Mouse (Mus musculus) MEL (cell line): ENCODE results near the gene Fem1a. TPM values are rescaled to one million over a fixed set of nuclear protein-coding genes. Genes with fewer than 3 reads are reported as not detected.
A peak's percentile ranks its signal among the peaks of the same experiment; 100 is the strongest.

Experiments
- DNase-seq: peaks from one replicate; pipeline ENCODE4 v3.0.0; 2011; ENCODE audit warnings: low read depth, low spot score
- H3K27ac ChIP-seq: 2 replicates; pipeline ENCODE4 v1.5.1; 2012; ENCODE audit warnings: low read depth, mild to moderate bottlenecking, control low read depth, low read length, moderate library complexity; ENCODE audit not compliant: control insufficient read depth
- H3K27me3 ChIP-seq, 2 experiments: fragments of 150-350 bp in 1 of 2; sonication (generic) in 1 of 2; 2 replicates each; pipeline ENCODE4 v1.6.1; 2012; ENCODE audit warnings: low read length in 2 of 2, mild to moderate bottlenecking in 2 of 2, improper control_type of control experiment in 1 of 2, moderate library complexity in 1 of 2; ENCODE audit not compliant: insufficient read depth in 2 of 2, control insufficient read depth in 1 of 2
- H3K36me3 ChIP-seq, 2 experiments: 2 replicates each; pipeline ENCODE4 v1.6.1; 2012 to 2014; ENCODE audit warnings: low read length in 2 of 2, improper control_type of control experiment in 1 of 2, inconsistent platforms in 1 of 2, mild to moderate bottlenecking in 1 of 2; ENCODE audit not compliant: insufficient read depth in 2 of 2, control insufficient read depth in 1 of 2
- H3K4me1 ChIP-seq, 2 experiments: fragments of 150-350 bp in 1 of 2; sonication (generic) in 1 of 2; 2 replicates each; pipeline ENCODE4 v1.6.1; 2012; ENCODE audit warnings: low read length in 2 of 2, improper control_type of control experiment in 1 of 2, mild to moderate bottlenecking in 1 of 2; ENCODE audit not compliant: insufficient read depth in 2 of 2, control insufficient read depth in 1 of 2
- H3K4me3 ChIP-seq, 2 experiments: fragments of 150-350 bp in 1 of 2; sonication (generic) in 1 of 2; 2 replicates each; pipeline ENCODE4 v1.5.1; 2012; ENCODE audit warnings: low read depth in 2 of 2, low read length in 2 of 2, mild to moderate bottlenecking in 2 of 2, moderate library complexity in 2 of 2, control low read depth in 1 of 2, improper control_type of control experiment in 1 of 2; ENCODE audit not compliant: control insufficient read depth in 1 of 2, insufficient read depth in 1 of 2
- H3K79me2 ChIP-seq: 2 replicates; pipeline ENCODE4 v1.6.1; 2012; ENCODE audit warnings: mild to moderate bottlenecking, low read length, moderate library complexity; ENCODE audit not compliant: control insufficient read depth, poor library complexity, insufficient read depth
- H3K9ac ChIP-seq: 2 replicates; pipeline ENCODE4 v1.6.1; 2012; ENCODE audit warnings: low read depth, mild to moderate bottlenecking, control low read depth, low read length, moderate library complexity; ENCODE audit not compliant: control insufficient read depth, poor library complexity, severe bottlenecking
- H3K9me3 ChIP-seq: fragments of 150-350 bp; sonication (generic); replicated peaks from 2 replicates; pipeline ENCODE4 v1.6.1; 2012; ENCODE audit warnings: mild to moderate bottlenecking, low read length, improper control_type of control experiment, moderate library complexity; ENCODE audit not compliant: insufficient read depth
- E2F4 ChIP-seq: IDR thresholded peaks from 2 replicates; pipeline ENCODE4 v1.6.1; 2011; ENCODE audit warnings: low read depth, low read length, improper control_type of control experiment, borderline replicate concordance
- ELF1 ChIP-seq: IDR thresholded peaks from 2 replicates; pipeline ENCODE4 v1.6.1; 2014; ENCODE audit warnings: low read depth, mild to moderate bottlenecking, inconsistent platforms, low read length, improper control_type of control experiment, moderate library complexity
- EP300 ChIP-seq, 2 experiments: IDR thresholded peaks; 2 replicates each; pipeline ENCODE4 v1.6.1; 2011; ENCODE audit warnings: improper control_type of control experiment in 2 of 2, low read length in 2 of 2, low read depth in 1 of 2, mild to moderate bottlenecking in 1 of 2
- ETS1 ChIP-seq: IDR thresholded peaks from 2 replicates; pipeline ENCODE4 v1.6.1; 2012; ENCODE audit warnings: low read depth, mild to moderate bottlenecking, inconsistent platforms, low read length, improper control_type of control experiment, moderate library complexity
- GATA1 ChIP-seq: IDR thresholded peaks from 2 replicates; pipeline ENCODE4 v1.6.1; 2011; ENCODE audit warnings: low read depth, low read length, improper control_type of control experiment
- JUND ChIP-seq: IDR thresholded peaks from 2 replicates; pipeline ENCODE4 v1.6.1; 2011; ENCODE audit warnings: low read depth, mild to moderate bottlenecking, improper control_type of control experiment, low read length
- KAT2A ChIP-seq: conservative IDR thresholded peaks from 2 replicates; pipeline ENCODE4 v1.6.1; 2012; ENCODE audit warnings: low read depth, low read length, improper control_type of control experiment, inconsistent platforms
- MYB ChIP-seq: IDR thresholded peaks from 2 replicates; pipeline ENCODE4 v1.6.1; 2011; ENCODE audit warnings: mild to moderate bottlenecking, low read depth, low read length, improper control_type of control experiment
- MYC ChIP-seq: IDR thresholded peaks from 2 replicates; pipeline ENCODE4 v1.6.1; 2011; ENCODE audit warnings: low read depth, mild to moderate bottlenecking, low read length, improper control_type of control experiment, moderate library complexity
- POLR2A ChIP-seq, 2 experiments: IDR thresholded peaks; 2 replicates each; pipeline ENCODE4 v1.6.1; 2011 to 2012; ENCODE audit warnings: low read length in 2 of 2, mild to moderate bottlenecking in 2 of 2, control low read depth in 1 of 2, improper control_type of control experiment in 1 of 2, low read depth in 1 of 2, moderate library complexity in 1 of 2; ENCODE audit not compliant: control insufficient read depth in 1 of 2, insufficient read depth in 1 of 2, poor library complexity in 1 of 2
- POLR2AphosphoS2 ChIP-seq: IDR thresholded peaks from 2 replicates; pipeline ENCODE4 v1.6.1; 2011; ENCODE audit warnings: low read length, improper control_type of control experiment
- RAD21 ChIP-seq: IDR thresholded peaks from 2 replicates; pipeline ENCODE4 v1.6.1; 2011; ENCODE audit warnings: mild to moderate bottlenecking, low read depth, low read length, improper control_type of control experiment
- RCOR1 ChIP-seq: IDR thresholded peaks from 2 replicates; pipeline ENCODE4 v1.6.1; 2012; ENCODE audit warnings: low read depth, mild to moderate bottlenecking, inconsistent platforms, low read length, improper control_type of control experiment
- SIN3A ChIP-seq: IDR thresholded peaks from 2 replicates; pipeline ENCODE4 v1.6.1; 2012; ENCODE audit warnings: low read length, improper control_type of control experiment, inconsistent platforms
- SMC3 ChIP-seq: IDR thresholded peaks from 2 replicates; pipeline ENCODE4 v1.6.1; 2011; ENCODE audit warnings: low read depth, low read length, improper control_type of control experiment
- TCF12 ChIP-seq: IDR thresholded peaks from 2 replicates; pipeline ENCODE4 v1.6.1; 2014; ENCODE audit warnings: low read depth, mild to moderate bottlenecking, inconsistent platforms, low read length, improper control_type of control experiment, moderate library complexity
- USF1 ChIP-seq: IDR thresholded peaks from 2 replicates; pipeline ENCODE4 v1.6.1; 2014; ENCODE audit warnings: low read depth, mild to moderate bottlenecking, inconsistent platforms, low read length, improper control_type of control experiment, moderate library complexity
- ZC3H11A ChIP-seq: IDR thresholded peaks from 2 replicates; pipeline ENCODE4 v1.6.1; 2012; ENCODE audit warnings: low read depth, mild to moderate bottlenecking, inconsistent platforms, low read length, improper control_type of control experiment
- ZMIZ1 ChIP-seq: IDR thresholded peaks from 2 replicates; pipeline ENCODE4 v1.6.1; 2012; ENCODE audit warnings: low read depth, mild to moderate bottlenecking, inconsistent platforms, low read length, improper control_type of control experiment, moderate library complexity
- ZNF384 ChIP-seq: IDR thresholded peaks from 2 replicates; pipeline ENCODE4 v1.6.1; 2012; ENCODE audit warnings: low read depth, mild to moderate bottlenecking, inconsistent platforms, low read length, improper control_type of control experiment
- polyA plus RNA-seq, 2 experiments: library from polyadenylated mRNA; stranded (reverse) in 1 of 2; unstranded in 1 of 2; fragments of >175 nt in 1 of 2; fragments of >200 nt in 1 of 2; gene quantifications; 2 replicates each; pipeline versions ENCODE4 v1.2.1 to v1.2.4; 2012; ENCODE audit warnings: low replicate concordance in 2 of 2, low read depth in 1 of 2; ENCODE audit not compliant: insufficient read length in 2 of 2, insufficient read depth in 1 of 2, missing spikeins in 1 of 2
- total RNA-seq: library from RNA; depleted of rRNA; stranded (reverse); fragments of 300-350 nt; gene quantifications from 2 replicates; pipeline ENCODE4 v1.2.3, GENCODE M21; 2012

The Fem1a gene
- total and polyA plus RNA-seq, 3 experiments = 17.1 to 21.5 TPM; not detected in 1

DNA sequence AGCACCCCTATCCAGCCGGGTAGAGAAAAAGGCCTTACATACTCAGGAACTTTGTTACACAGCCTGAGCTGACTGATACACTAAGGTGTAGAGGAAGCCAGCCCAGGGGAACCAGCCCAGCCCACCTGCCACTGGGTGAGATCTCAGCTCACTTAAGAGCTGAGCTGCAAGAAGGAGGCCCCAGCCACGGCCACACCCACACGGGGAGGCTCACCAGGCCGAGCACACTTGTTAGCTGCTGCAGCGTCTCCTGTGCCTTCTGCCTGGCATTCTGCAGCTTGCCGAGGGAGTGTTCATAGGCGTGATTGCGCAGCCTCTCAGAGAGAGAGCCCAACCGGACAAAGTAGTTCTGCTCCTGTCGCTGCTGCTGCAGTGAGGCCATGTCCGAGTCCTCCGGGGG is 24.6 kb downstream of the Fem1a start:
- Histone ChIP-seq H3K36me3 (peaks cover 0 to 4% of the 10 kb centered on the region in 2 experiments; a peak in 1 of 4 replicates), H3K4me1 (peaks cover 0 to 17% of the 10 kb centered on the region in 2 experiments; a peak in 3 of 4 replicates), H3K9ac (no peak overlapping the region), H3K27ac (no peak overlapping the region), H3K9me3 (no peaks in the 10 kb centered on the region), H3K27me3 (no peaks in the 10 kb centered on the region), H3K4me3 (no peak overlapping the region), H3K79me2 (peaks cover 2% of the 10 kb centered on the region)
- no peak for TF ChIP-seq ZMIZ1
- no peak for TF ChIP-seq ZNF384
- no peak for TF ChIP-seq USF1
- TF ChIP-seq KAT2A = no peak
- no peak for TF ChIP-seq JUND
- no peak for TF ChIP-seq POLR2A (IDR thresholded peaks at IDR 0.05; ENCODE audit: control insufficient read depth in 1 of 2, insufficient read depth in 1 of 2, low read depth in 1 of 2, low read length in 2 of 2, poor library complexity in 1 of 2)
- no peak for TF ChIP-seq ELF1
- no peak for TF ChIP-seq SIN3A
- TF ChIP-seq RAD21 = no peak
- TF ChIP-seq SMC3 = no peak
- TF ChIP-seq E2F4 = no peak
- no peak for TF ChIP-seq GATA1
- TF ChIP-seq EP300 (IDR thresholded peaks at IDR 0.05; ENCODE audit: low read depth in 1 of 2, low read length in 2 of 2) = no peak
- no peak for TF ChIP-seq MYB
- TF ChIP-seq ZC3H11A = no peak
- no peak for TF ChIP-seq ETS1
- TF ChIP-seq TCF12 = no peak
- no peak for TF ChIP-seq POLR2AphosphoS2
- TF ChIP-seq RCOR1 = no peak
- DNase-seq = no peak

DNA sequence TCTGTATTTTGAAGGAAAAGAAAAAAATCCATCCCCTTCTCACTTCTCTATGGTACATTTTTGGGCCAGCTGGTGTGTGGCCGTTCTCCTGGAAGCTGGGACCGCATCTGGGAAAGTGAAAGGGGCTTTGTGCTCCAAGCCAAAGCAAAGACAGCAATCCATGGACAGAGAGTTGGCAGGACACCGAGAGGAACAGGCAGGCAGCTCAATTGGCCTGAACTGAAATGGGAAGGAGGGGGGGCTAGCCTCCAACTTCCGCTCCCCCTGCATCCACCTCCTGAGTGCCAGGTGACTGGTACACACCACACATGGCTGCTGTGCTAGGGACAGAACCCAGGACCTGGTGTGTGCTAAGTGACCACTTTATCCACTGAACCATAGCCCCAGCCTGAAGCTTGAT is 26.2 kb downstream of the Fem1a start:
- no peak for TF ChIP-seq MYC
- Histone ChIP-seq H3K9ac (peak overlapping the region; percentile 17; the same call in 1 of the 2 replicates), H3K4me3 (no peak overlapping the region), H3K36me3 (peaks cover 0 to 10% of the 10 kb centered on the region in 2 experiments; a peak in 2 of 4 replicates), H3K27me3 (no peaks in the 10 kb centered on the region), H3K79me2 (no peaks in the 10 kb centered on the region), H3K9me3 (no peaks in the 10 kb centered on the region), H3K27ac (no peak overlapping the region), H3K4me1 (peaks cover 0 to 26% of the 10 kb centered on the region in 2 experiments; a peak in 3 of 4 replicates)
- no peak for DNase-seq
